Mouse (Mus musculus): ENCODE results near the gene Rnaseh2b. TPM values are rescaled to one million over a fixed set of nuclear protein-coding genes. Genes with fewer than 3 reads are reported as not detected.

Rnaseh2b gene
- polyA plus RNA-seq, 1 experiment: not detected

- TF ChIP-seq POLR2A (IDR thresholded peaks at IDR 0.05; ENCODE audit: insufficient read depth, low read depth, low read length) (no peak), CTCF (IDR thresholded peaks at IDR 0.05; ENCODE audit: insufficient read depth, low read depth, low read length) (no peak)
- WGBS: 8% methylated on average over 2 of the region's 2 CpGs
- Histone ChIP-seq H3K27ac (ENCODE audit: insufficient read depth, low read depth, low read length) (no peak overlapping the region), H3K4me1 (ENCODE audit: control insufficient read depth, insufficient read depth, low read length) (no peaks in the 10 kb centered on the region), H3K4me3 (ENCODE audit: insufficient read depth, low read depth, low read length) (no peak overlapping the region)
Measured at GRCm38 (mm10) chr14:62327171-62327570, 34.8 kb downstream of the Rnaseh2b start.

- TF ChIP-seq POLR2A (IDR thresholded peaks at IDR 0.05; ENCODE audit: insufficient read depth, low read depth, low read length) (no peak), CTCF (IDR thresholded peaks at IDR 0.05; ENCODE audit: insufficient read depth, low read depth, low read length) (no peak)
- H3K4me3 ChIP-seq (ENCODE audit: insufficient read depth, low read depth, low read length): no peak overlapping the region
- WGBS: 51% methylated on average over 6 of the region's 6 CpGs
- H3K27ac ChIP-seq (ENCODE audit: insufficient read depth, low read depth, low read length): no peak overlapping the region
- H3K4me1 ChIP-seq (ENCODE audit: control insufficient read depth, insufficient read depth, low read length): 0 out of 2 replicates have a peak, but pooled peaks cover 2% of the 10 kb centered on the region
Measured at GRCm38 (mm10) chr14:62328606-62329005, 36.2 kb downstream of the Rnaseh2b start.

- 83% methylated on average over 3 of the region's 3 CpGs for WGBS
- 0 out of 2 replicates have a peak, but pooled peaks cover 2% of the 10 kb centered on the region for H3K4me1 ChIP-seq (ENCODE audit: control insufficient read depth, insufficient read depth, low read length)
- H3K27ac ChIP-seq (ENCODE audit: insufficient read depth, low read depth, low read length): no peak overlapping the region
- H3K4me3 ChIP-seq (ENCODE audit: insufficient read depth, low read depth, low read length): no peak overlapping the region
- no peak for TF ChIP-seq CTCF (IDR thresholded peaks at IDR 0.05; ENCODE audit: insufficient read depth, low read depth, low read length)
- TF ChIP-seq POLR2A (IDR thresholded peaks at IDR 0.05; ENCODE audit: insufficient read depth, low read depth, low read length): no peak
Measured at GRCm38 (mm10) chr14:62329631-62330030, 37.2 kb downstream of the Rnaseh2b start.

GRCm38 (mm10) chr14:62331457-62331856 lies 39.1 kb downstream of the Rnaseh2b start:
- TF ChIP-seq POLR2A (IDR thresholded peaks at IDR 0.05; ENCODE audit: insufficient read depth, low read depth, low read length) (no peak), CTCF (IDR thresholded peaks at IDR 0.05; ENCODE audit: insufficient read depth, low read depth, low read length) (no peak)
- 4% methylated on average over 6 of the region's 6 CpGs for WGBS
- Histone ChIP-seq H3K4me1 (ENCODE audit: control insufficient read depth, insufficient read depth, low read length) (0 out of 2 replicates have a peak, but pooled peaks cover 2% of the 10 kb centered on the region), H3K27ac (ENCODE audit: insufficient read depth, low read depth, low read length) (no peak overlapping the region), H3K4me3 (ENCODE audit: insufficient read depth, low read depth, low read length) (peak overlapping the region; percentile 88)

GRCm38 (mm10) chr14:62331866-62332619 lies 39.7 kb downstream of the Rnaseh2b start:
- WGBS: under 1% methylated on average over 62 of the region's 62 CpGs
- H3K4me3 ChIP-seq (ENCODE audit: insufficient read depth, low read depth, low read length): peak overlapping the region; percentile 88
- 0 out of 2 replicates have a peak, but pooled peaks cover 2% of the 10 kb centered on the region for H3K4me1 ChIP-seq (ENCODE audit: control insufficient read depth, insufficient read depth, low read length)
- TF ChIP-seq CTCF (IDR thresholded peaks at IDR 0.05; ENCODE audit: insufficient read depth, low read depth, low read length): no peak
- 0 out of 2 replicates have a peak, but pooled peaks have one; percentile 35 for TF ChIP-seq POLR2A (IDR thresholded peaks at IDR 0.05; ENCODE audit: insufficient read depth, low read depth, low read length)
- H3K27ac ChIP-seq (ENCODE audit: insufficient read depth, low read depth, low read length): peak overlapping the region; percentile 79; the same call in 1 of the 2 replicates

GRCm38 (mm10) chr14:62333909-62334687 lies 41.7 kb downstream of the Rnaseh2b start:
- H3K4me3 ChIP-seq (ENCODE audit: insufficient read depth, low read depth, low read length): no peak overlapping the region
- no peak for TF ChIP-seq CTCF (IDR thresholded peaks at IDR 0.05; ENCODE audit: insufficient read depth, low read depth, low read length)
- TF ChIP-seq POLR2A (IDR thresholded peaks at IDR 0.05; ENCODE audit: insufficient read depth, low read depth, low read length): no peak
- 66% methylated on average over 9 of the region's 9 CpGs for WGBS
- H3K4me1 ChIP-seq (ENCODE audit: control insufficient read depth, insufficient read depth, low read length): 0 out of 2 replicates have a peak, but pooled peaks cover 2% of the 10 kb centered on the region
- H3K27ac ChIP-seq (ENCODE audit: insufficient read depth, low read depth, low read length): no peak overlapping the region

GRCm38 (mm10) chr14:62339196-62339595 lies 46.8 kb downstream of the Rnaseh2b start:
- Histone ChIP-seq H3K4me1 (ENCODE audit: control insufficient read depth, insufficient read depth, low read length) (peaks cover 5% of the 10 kb centered on the region), H3K27ac (ENCODE audit: insufficient read depth, low read depth, low read length) (no peak overlapping the region), H3K4me3 (ENCODE audit: insufficient read depth, low read depth, low read length) (no peak overlapping the region)
- no peak for TF ChIP-seq CTCF (IDR thresholded peaks at IDR 0.05; ENCODE audit: insufficient read depth, low read depth, low read length)
- no peak for TF ChIP-seq POLR2A (IDR thresholded peaks at IDR 0.05; ENCODE audit: insufficient read depth, low read depth, low read length)
- 91% methylated on average over 1 of the region's 1 CpGs for WGBS

GRCm38 (mm10) chr14:62341887-62342642 lies 49.7 kb downstream of the Rnaseh2b start:
- WGBS: 38% methylated on average over 8 of the region's 8 CpGs
- H3K4me3 ChIP-seq (ENCODE audit: insufficient read depth, low read depth, low read length): no peak overlapping the region
- no peak for TF ChIP-seq CTCF (IDR thresholded peaks at IDR 0.05; ENCODE audit: insufficient read depth, low read depth, low read length)
- TF ChIP-seq POLR2A (IDR thresholded peaks at IDR 0.05; ENCODE audit: insufficient read depth, low read depth, low read length): no peak
- peaks cover 5% of the 10 kb centered on the region for H3K4me1 ChIP-seq (ENCODE audit: control insufficient read depth, insufficient read depth, low read length)
- no peak overlapping the region for H3K27ac ChIP-seq (ENCODE audit: insufficient read depth, low read depth, low read length)
